Mouse (Mus musculus) liver, embryonic 15.5 days (tissue): Measurements from ENCODE around the gene Fyn. TPM values are rescaled to one million over a fixed set of nuclear protein-coding genes. Genes with fewer than 3 reads are reported as not detected.

ENCODE experiments used
- ATAC-seq: fragments of 200-750 bp; cut with Nextera tagmentation; 2 replicates; pipeline ENCODE4 v1.8.0; 2017; ENCODE audit warnings: moderate number of reproducible peaks, mild to moderate bottlenecking, moderate library complexity; ENCODE audit not compliant: insufficient read depth
- H3K27ac ChIP-seq: fragments of 300-500 bp; sonication (generic); replicated peaks from 2 replicates; pipeline ENCODE4 v1.5.1; 2015; ENCODE audit warnings: mild to moderate bottlenecking, inconsistent platforms
- H3K27me3 ChIP-seq: fragments of 300-500 bp; sonication (generic); 2 replicates; pipeline ENCODE4 v1.6.1; 2015; ENCODE audit warnings: mild to moderate bottlenecking, inconsistent platforms
- H3K36me3 ChIP-seq: fragments of 300-500 bp; sonication (generic); replicated peaks from 2 replicates; pipeline ENCODE4 v1.6.1; 2015; ENCODE audit warnings: moderate library complexity, mild to moderate bottlenecking, inconsistent platforms
- H3K4me1 ChIP-seq: fragments of 300-500 bp; sonication (generic); replicated peaks from 2 replicates; pipeline ENCODE4 v1.6.1; 2015; ENCODE audit warnings: inconsistent platforms
- H3K4me2 ChIP-seq: fragments of 300-500 bp; sonication (generic); 2 replicates; pipeline ENCODE4 v1.6.1; 2015; ENCODE audit warnings: moderate library complexity, mild to moderate bottlenecking, inconsistent platforms
- H3K4me3 ChIP-seq: fragments of 300-500 bp; sonication (generic); replicated peaks from 2 replicates; pipeline ENCODE4 v1.5.1; 2015; ENCODE audit warnings: mild to moderate bottlenecking, inconsistent platforms
- H3K9ac ChIP-seq: fragments of 300-500 bp; sonication (generic); 2 replicates; pipeline ENCODE4 v1.6.1; 2015; ENCODE audit warnings: moderate library complexity, mild to moderate bottlenecking, inconsistent platforms
- H3K9me3 ChIP-seq: fragments of 300-500 bp; sonication (generic); replicated peaks from 2 replicates; pipeline ENCODE4 v1.6.1; 2016; ENCODE audit warnings: inconsistent platforms
- WGBS: fragments of 180-500 bp; shearing (Covaris S2); methylation state at CpG from one replicate; pipeline ENCODE4 v1.1.7; 2015; ENCODE audit warnings: mixed read lengths; ENCODE audit not compliant: insufficient replicate concordance; 5-methylcytosine and 5-hydroxymethylcytosine counted together
- polyA plus RNA-seq: library from polyadenylated mRNA; unstranded; fragments of >200 nt; fragmentation: Nextera tagmentation; extraction: Ambion mirVana; gene quantifications from 2 replicates; pipeline ENCODE4 v1.2.1, GENCODE M21; 2015

The Fyn gene
- polyA plus RNA-seq, 1 experiment from 2014 or later, result 6.1 TPM

GRCm38 (mm10) chr10:39430074-39430764 lies 61.6 kb downstream of the Fyn start:
- H3K9ac ChIP-seq, result no peak overlapping the region
- no peaks in the 10 kb centered on the region for H3K27me3 ChIP-seq
- H3K4me1 ChIP-seq, result peaks cover 19% of the 10 kb centered on the region; the same call in 1 of the 2 replicates
- no peak overlapping the region for H3K27ac ChIP-seq
- WGBS, result 66% methylated on average over 14 of the region's 14 CpGs
- no peaks in the 10 kb centered on the region for H3K9me3 ChIP-seq
- H3K4me2 ChIP-seq, result no peak overlapping the region
- H3K4me3 ChIP-seq, result no peak overlapping the region
- ATAC-seq, result no peak
- H3K36me3 ChIP-seq, result no peaks in the 10 kb centered on the region

- Histone ChIP-seq H3K9ac (no peak overlapping the region), H3K36me3 (no peaks in the 10 kb centered on the region), H3K27ac (no peak overlapping the region), H3K4me2 (no peak overlapping the region), H3K27me3 (no peaks in the 10 kb centered on the region), H3K4me3 (no peak overlapping the region), H3K9me3 (no peaks in the 10 kb centered on the region), H3K4me1 (peaks cover 19% of the 10 kb centered on the region; the same call in 1 of the 2 replicates)
- 61% methylated on average over 2 of the region's 2 CpGs for WGBS
- no peak for ATAC-seq
Observed at GRCm38 (mm10) chr10:39431265-39431664, 62.6 kb downstream of the Fyn start.

GRCm38 (mm10) chr10:39432648-39433568 lies 64.3 kb downstream of the Fyn start:
- Histone ChIP-seq H3K4me3 (no peak overlapping the region), H3K27ac (0 out of 2 replicates have a peak overlapping the region, but pooled peaks have one; percentile 46), H3K27me3 (no peaks in the 10 kb centered on the region), H3K9me3 (no peaks in the 10 kb centered on the region), H3K4me2 (no peak overlapping the region), H3K9ac (no peak overlapping the region), H3K4me1 (peaks cover 19% of the 10 kb centered on the region; the same call in 1 of the 2 replicates), H3K36me3 (no peaks in the 10 kb centered on the region)
- WGBS, result 62% methylated on average over 14 of the region's 14 CpGs
- ATAC-seq, result peak; percentile 84

- no peaks in the 10 kb centered on the region for H3K9me3 ChIP-seq
- 73% methylated on average over 7 of the region's 7 CpGs for WGBS
- no peaks in the 10 kb centered on the region for H3K36me3 ChIP-seq
- H3K27ac ChIP-seq, result no peak overlapping the region
- H3K27me3 ChIP-seq, result no peaks in the 10 kb centered on the region
- no peak for ATAC-seq
- no peak overlapping the region for H3K9ac ChIP-seq
- H3K4me3 ChIP-seq, result no peak overlapping the region
- H3K4me2 ChIP-seq, result no peak overlapping the region
- peaks cover 19% of the 10 kb centered on the region; the same call in 1 of the 2 replicates for H3K4me1 ChIP-seq
Observed at GRCm38 (mm10) chr10:39433893-39434292, 65.2 kb downstream of the Fyn start.

- no peak overlapping the region for H3K27ac ChIP-seq
- WGBS, result 40% methylated on average over 8 of the region's 8 CpGs
- H3K27me3 ChIP-seq, result no peaks in the 10 kb centered on the region
- H3K9me3 ChIP-seq, result no peaks in the 10 kb centered on the region
- no peaks in the 10 kb centered on the region for H3K36me3 ChIP-seq
- no peak overlapping the region for H3K4me3 ChIP-seq
- H3K9ac ChIP-seq, result no peak overlapping the region
- no peak for ATAC-seq
- H3K4me1 ChIP-seq, result peaks cover 19% of the 10 kb centered on the region; the same call in 1 of the 2 replicates
- no peak overlapping the region for H3K4me2 ChIP-seq
Observed at GRCm38 (mm10) chr10:39434758-39435448, 66.2 kb downstream of the Fyn start.

GRCm38 (mm10) chr10:39438905-39439304 lies 70.2 kb downstream of the Fyn start:
- H3K9ac ChIP-seq, result no peak overlapping the region
- WGBS, result 87% methylated on average over 5 of the region's 5 CpGs
- H3K27ac ChIP-seq, result no peak overlapping the region
- H3K27me3 ChIP-seq, result no peaks in the 10 kb centered on the region
- ATAC-seq, result no peak
- no peaks in the 10 kb centered on the region for H3K9me3 ChIP-seq
- H3K4me1 ChIP-seq, result peaks cover 5% of the 10 kb centered on the region; the same call in 1 of the 2 replicates
- H3K4me3 ChIP-seq, result no peak overlapping the region
- H3K36me3 ChIP-seq, result no peaks in the 10 kb centered on the region
- H3K4me2 ChIP-seq, result no peak overlapping the region

- Histone ChIP-seq H3K4me2 (no peak overlapping the region), H3K27ac (no peak overlapping the region), H3K27me3 (no peaks in the 10 kb centered on the region), H3K4me3 (no peak overlapping the region), H3K9me3 (no peaks in the 10 kb centered on the region), H3K36me3 (no peaks in the 10 kb centered on the region), H3K4me1 (no peaks in the 10 kb centered on the region), H3K9ac (no peak overlapping the region)
- ATAC-seq, result no peak
- WGBS, result 75% methylated on average over 9 of the region's 9 CpGs
Observed at GRCm38 (mm10) chr10:39440506-39440905, 71.9 kb downstream of the Fyn start.

- Histone ChIP-seq H3K36me3 (no peaks in the 10 kb centered on the region), H3K4me1 (no peaks in the 10 kb centered on the region; the same call in 1 of the 2 replicates), H3K9me3 (no peaks in the 10 kb centered on the region), H3K4me2 (no peak overlapping the region), H3K9ac (no peak overlapping the region), H3K27me3 (no peaks in the 10 kb centered on the region), H3K27ac (no peak overlapping the region), H3K4me3 (no peak overlapping the region)
- ATAC-seq, result no peak
Observed at GRCm38 (mm10) chr10:39441636-39442035, 73.0 kb downstream of the Fyn start.

GRCm38 (mm10) chr10:39443122-39443521 lies 74.5 kb downstream of the Fyn start:
- no peak overlapping the region for H3K4me2 ChIP-seq
- WGBS, result 38% methylated on average over 2 of the region's 2 CpGs
- H3K4me1 ChIP-seq, result no peaks in the 10 kb centered on the region; the same call in 1 of the 2 replicates
- H3K36me3 ChIP-seq, result no peaks in the 10 kb centered on the region
- H3K27ac ChIP-seq, result no peak overlapping the region
- H3K9ac ChIP-seq, result no peak overlapping the region
- H3K9me3 ChIP-seq, result no peaks in the 10 kb centered on the region
- H3K27me3 ChIP-seq, result no peaks in the 10 kb centered on the region
- ATAC-seq, result no peak
- no peak overlapping the region for H3K4me3 ChIP-seq

- no peak overlapping the region for H3K4me3 ChIP-seq
- H3K4me1 ChIP-seq, result peaks cover 3% of the 10 kb centered on the region; the same call in 1 of the 2 replicates
- no peaks in the 10 kb centered on the region for H3K36me3 ChIP-seq
- H3K27ac ChIP-seq, result no peak overlapping the region
- no peaks in the 10 kb centered on the region for H3K9me3 ChIP-seq
- H3K4me2 ChIP-seq, result no peak overlapping the region
- ATAC-seq, result no peak
- H3K9ac ChIP-seq, result no peak overlapping the region
- no peaks in the 10 kb centered on the region for H3K27me3 ChIP-seq
Observed at GRCm38 (mm10) chr10:39443947-39444346, 75.3 kb downstream of the Fyn start.

GRCm38 (mm10) chr10:39445870-39446269 lies 77.2 kb downstream of the Fyn start:
- Histone ChIP-seq H3K9ac (no peak overlapping the region), H3K27ac (no peak overlapping the region), H3K36me3 (no peaks in the 10 kb centered on the region), H3K9me3 (no peaks in the 10 kb centered on the region), H3K4me1 (peaks cover 19% of the 10 kb centered on the region), H3K27me3 (no peaks in the 10 kb centered on the region), H3K4me2 (no peak overlapping the region), H3K4me3 (no peak overlapping the region)
- WGBS, result 78% methylated on average over 11 of the region's 11 CpGs
- peak; percentile 48; the same call in 1 of the 2 replicates for ATAC-seq
